Mouse (Mus musculus): ENCODE measurements around the gene Zfp292.

Gene Zfp292

DNA sequence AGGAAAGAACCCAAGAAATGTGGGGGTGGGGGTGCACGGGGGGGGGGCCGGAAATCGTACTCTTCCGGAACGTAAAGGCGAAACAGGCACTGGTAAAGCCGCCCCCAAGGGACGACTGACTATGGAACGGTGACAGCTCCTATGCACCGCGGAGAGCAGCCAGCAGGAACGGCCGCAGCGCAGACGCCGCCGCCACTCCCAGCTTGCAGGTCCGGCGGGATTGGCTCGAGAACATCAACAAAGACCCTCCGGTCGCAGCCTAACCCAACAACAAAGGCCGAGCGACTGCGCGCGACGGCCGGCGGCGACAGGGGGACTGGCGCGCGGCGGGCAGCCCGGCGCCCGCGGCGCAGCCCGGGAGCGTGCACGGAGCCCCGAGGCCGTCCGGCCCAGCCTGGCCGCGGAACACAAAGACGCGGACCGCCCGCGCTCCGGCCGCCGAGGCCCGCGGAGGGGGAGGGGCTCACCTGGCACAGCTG, 430 bp downstream of the Zfp292 start:
- peak; percentile 36 for DNase-seq (ENCODE audit: low spot score)

- DNase-seq (ENCODE audit: low spot score) = no peak
Observed at GRCm38 (mm10) chr4:34881851-34882250, 909 bp downstream of the Zfp292 start.

- no peak for DNase-seq (ENCODE audit: low spot score)
Observed at GRCm38 (mm10) chr4:34880921-34881650, 1.7 kb downstream of the Zfp292 start.

DNA sequence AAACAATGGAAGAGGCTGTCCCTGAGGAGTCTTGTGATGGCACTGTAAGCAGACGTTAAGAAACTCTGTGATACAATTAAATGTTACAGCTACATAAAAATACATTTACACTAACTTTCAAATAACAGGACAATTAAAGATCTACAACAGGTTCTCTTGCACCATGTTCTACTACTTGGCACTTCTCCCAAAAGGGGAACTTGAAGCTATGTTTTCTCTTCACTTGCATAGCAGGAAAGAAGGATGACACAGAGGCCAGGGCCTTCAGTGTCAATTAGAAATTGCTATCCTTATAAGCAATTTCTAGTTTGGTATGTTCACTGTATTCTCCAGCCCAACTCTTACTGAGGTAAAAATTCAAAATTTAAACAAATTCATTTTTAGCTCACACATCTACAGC, 8.5 kb downstream of the Zfp292 start:
- DNase-seq (ENCODE audit: low spot score) = no peak

GRCm38 (mm10) chr4:34872896-34873495, 9.8 kb downstream of the Zfp292 start:
- no peak for DNase-seq (ENCODE audit: low spot score)

GRCm38 (mm10) chr4:34869813-34870212, 12.9 kb downstream of the Zfp292 start:
- DNase-seq (ENCODE audit: low spot score) = no peak

- DNase-seq (ENCODE audit: low spot score) = no peak
Observed at GRCm38 (mm10) chr4:34861438-34861837, 21.3 kb downstream of the Zfp292 start.

DNA sequence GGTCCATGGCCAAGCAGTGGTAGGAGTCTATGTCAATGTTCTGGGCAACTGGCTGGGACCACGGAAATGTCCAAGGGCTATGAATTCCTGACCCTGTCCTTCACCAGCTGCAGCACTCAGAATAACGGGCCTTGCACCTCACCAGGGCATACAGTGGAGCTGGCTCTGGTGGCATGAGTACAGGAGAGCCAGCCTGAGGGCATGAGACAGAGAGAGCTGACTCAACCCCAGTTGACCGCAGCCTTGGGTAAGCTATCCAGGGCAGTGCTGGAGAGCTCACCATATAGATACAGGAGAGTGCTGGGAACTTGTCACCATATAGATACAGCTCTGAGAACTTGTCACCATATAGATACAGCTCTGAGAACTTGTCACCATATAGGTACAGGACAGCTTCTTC, 23.3 kb downstream of the Zfp292 start:
- DNase-seq (ENCODE audit: low spot score) = no peak

DNA sequence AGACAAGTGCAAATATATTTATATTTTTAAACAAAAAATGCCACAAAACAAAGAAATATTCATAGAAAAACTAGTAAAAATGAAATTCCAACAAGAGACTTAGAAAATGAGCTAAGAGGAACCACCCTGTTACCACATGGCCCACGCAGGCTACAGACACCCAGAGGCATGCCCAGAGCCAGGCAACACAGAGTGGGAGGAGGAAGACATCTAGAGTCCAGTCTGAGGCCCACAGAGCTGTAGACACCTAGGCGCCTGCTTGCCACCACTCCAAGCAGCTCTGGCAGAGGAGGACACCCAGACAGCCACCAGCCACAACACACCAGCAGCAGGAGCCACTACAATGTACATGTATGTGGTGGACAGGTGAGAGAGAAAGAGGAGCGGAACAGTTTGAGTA, 23.9 kb downstream of the Zfp292 start:
- DNase-seq (ENCODE audit: low spot score) = no peak

DNA sequence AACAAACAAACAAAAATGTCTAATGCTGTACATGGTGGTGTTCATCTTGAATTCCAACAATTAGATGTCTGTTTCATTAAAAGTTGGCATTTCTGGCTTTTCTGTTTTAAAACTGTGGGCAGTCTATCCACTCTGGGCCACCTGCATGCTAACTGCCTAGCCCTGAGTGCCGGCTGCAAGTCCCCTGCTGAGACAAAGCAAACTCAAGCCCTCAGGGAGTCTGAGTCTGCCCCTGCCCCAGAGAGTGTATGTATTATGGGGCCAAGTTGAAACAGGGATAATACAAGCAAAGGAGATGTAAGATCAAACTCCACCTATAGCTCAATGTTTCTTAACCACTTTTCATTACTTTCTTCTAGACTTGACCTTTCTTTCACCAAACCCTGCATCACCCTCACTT, 26.8 kb downstream of the Zfp292 start:
- DNase-seq (ENCODE audit: low spot score) = no peak

DNA sequence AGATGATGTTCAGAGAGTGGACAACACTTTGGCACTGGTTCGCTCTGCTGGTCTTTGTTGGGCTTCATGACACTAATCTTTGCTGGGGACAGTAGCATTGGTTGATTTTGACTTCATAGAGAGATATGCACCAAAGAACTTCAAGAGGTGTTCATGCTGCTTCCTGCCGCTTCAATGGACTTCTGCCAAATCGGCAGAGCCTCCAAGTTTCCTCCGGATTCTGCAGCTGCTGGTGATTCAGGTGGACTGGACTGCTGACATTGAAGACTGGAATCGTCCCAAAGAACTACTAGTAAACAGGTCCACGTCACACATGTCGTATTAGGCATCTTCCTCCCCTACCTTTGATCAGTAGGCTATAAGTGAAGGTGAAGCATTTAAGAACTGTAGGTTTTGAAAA, 30.7 kb downstream of the Zfp292 start:
- DNase-seq (ENCODE audit: low spot score) = no peak

- no peak for DNase-seq (ENCODE audit: low spot score)
Observed at GRCm38 (mm10) chr4:34850156-34850555, 32.6 kb downstream of the Zfp292 start.

- no peak for DNase-seq (ENCODE audit: low spot score)
Observed at GRCm38 (mm10) chr4:34847679-34848309, 35.0 kb downstream of the Zfp292 start.

- DNase-seq (ENCODE audit: low spot score) = no peak
Observed at GRCm38 (mm10) chr4:34843839-34844238, 38.9 kb downstream of the Zfp292 start.

GRCm38 (mm10) chr4:34842826-34843225, 39.9 kb downstream of the Zfp292 start:
- no peak for DNase-seq (ENCODE audit: low spot score)

GRCm38 (mm10) chr4:34831496-34831895, 51.3 kb downstream of the Zfp292 start:
- DNase-seq (ENCODE audit: low spot score) = no peak

DNA sequence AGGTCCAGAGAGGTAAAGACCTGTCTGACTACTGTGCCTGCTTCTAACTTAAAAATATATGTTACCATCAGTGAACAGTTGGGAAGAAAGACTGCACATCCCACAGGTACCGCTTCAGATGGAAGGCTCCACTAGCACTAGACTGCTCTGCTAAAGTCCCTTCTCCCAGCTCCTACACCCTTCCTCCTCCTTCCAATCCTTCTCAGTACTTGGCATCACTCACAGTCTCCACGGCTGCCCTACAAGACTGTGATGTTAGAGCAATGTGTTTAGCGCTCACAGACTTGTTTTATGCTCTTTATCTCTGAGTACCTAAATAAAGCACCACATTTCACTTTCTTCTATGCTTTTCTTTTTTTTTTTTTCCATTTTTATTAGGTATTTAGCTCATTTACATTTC, 53.3 kb downstream of the Zfp292 start:
- DNase-seq (ENCODE audit: low spot score) = no peak

DNA sequence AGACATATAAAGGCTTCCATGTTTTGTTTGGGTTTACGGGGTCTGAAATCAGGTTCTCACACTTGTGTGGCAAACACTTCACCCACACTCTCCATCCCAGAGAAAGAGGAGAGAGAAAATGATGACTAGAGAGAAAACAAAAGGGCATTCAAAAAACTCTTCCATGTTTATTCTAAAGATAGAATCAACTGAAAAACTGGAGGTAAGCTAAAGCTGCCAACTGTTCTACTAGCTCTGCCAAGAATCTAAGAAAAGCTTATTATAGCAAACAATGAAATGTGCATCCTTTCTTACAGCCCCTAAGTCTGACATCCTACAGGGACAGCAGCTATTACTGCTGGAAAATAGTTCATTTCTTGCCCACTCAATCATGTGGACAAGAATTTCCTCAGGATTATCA, 58.9 kb downstream of the Zfp292 start:
- no peak for DNase-seq (ENCODE audit: low spot score)

- no peak for DNase-seq (ENCODE audit: low spot score)
Observed at GRCm38 (mm10) chr4:34819904-34820303, 62.9 kb downstream of the Zfp292 start.

DNA sequence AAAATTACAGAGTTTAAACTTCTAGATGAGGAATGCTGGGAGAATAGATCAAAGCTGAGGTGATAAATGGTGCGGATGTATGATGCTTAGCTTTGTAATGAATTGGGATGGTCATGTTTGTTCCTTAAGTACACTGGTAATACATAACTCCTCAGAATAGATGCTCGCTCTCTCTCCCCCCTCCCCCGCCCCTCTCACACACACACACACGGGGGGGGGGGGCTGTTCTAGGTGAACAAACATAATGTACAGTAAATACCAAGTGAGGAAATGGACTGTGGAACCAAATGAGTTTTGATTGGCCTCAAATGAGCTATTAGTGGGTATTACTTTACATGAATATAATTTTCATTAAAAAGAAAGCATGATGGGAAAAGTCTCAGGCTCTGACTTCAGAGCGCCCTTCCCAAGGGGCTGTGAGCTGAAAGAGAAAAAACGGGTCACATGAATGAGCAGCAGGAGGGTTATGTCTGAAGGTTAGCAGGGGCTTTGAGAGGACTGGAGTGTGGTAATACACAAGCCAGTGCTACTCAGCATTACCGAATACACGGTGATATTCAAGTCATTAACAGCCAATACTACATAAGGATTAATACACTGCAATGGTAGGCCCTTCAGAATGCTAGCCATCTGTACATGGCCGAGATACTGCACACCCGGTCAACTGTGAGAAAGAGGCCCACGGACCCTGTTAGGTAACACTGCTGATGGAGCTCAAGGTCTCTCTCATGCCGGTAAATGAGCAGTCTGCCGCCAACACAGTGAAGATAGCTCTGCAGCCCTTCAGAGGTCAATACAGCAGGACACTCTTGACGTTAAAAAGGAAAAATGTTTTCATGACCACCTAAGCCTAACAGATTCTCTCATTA, 81.4 kb downstream of the Zfp292 start:
- DNase-seq (ENCODE audit: low spot score) = no peak

GRCm38 (mm10) chr4:34798005-34798404, 84.8 kb downstream of the Zfp292 start:
- no peak for DNase-seq (ENCODE audit: low spot score)

DNA sequence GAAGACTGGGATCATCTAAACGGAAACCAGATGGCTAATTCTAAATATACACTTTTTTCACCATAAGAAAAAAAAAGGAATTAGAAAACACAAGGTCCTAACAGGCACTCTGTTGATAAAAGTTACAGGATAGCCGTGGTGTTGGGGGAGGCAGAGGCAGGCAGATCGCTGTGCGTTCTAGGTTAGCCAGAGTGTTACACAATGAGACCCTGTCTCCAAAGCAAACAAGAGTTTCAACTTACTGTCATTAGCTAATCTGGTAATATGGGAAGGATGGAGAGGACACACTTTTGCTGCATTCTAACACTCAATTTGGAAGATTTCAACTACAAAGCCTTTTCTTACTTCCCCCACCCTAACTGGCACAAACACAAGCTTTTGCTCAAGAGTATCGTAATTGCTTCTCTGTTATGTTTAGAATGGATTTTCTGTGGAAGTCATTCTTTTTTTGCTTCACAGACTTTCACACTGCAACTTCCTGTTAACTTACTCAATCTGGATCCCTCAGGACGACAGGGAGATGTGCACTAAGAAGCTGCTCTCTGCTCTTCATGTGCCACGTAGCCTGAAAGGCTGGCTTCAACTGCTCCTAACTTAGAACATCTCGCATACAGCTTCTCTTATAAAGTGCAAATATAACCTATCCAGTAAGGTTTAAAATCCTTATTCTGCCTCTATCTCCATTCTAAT, 85.3 kb downstream of the Zfp292 start:
- no peak for DNase-seq (ENCODE audit: low spot score)
